Mouse (Mus musculus) stomach, postnatal 0 days (tissue): ENCODE measurements around the gene Dpysl5.

ENCODE experiments used
- CTCF ChIP-seq: IDR thresholded peaks from 2 replicates; pipeline ENCODE4 v1.5.1; 2016; ENCODE audit warnings: antibody characterized with exemption, low read depth, mild to moderate bottlenecking, moderate library complexity
- EP300 ChIP-seq: optimal IDR thresholded peaks from 2 replicates; pipeline ENCODE3; 2016; ENCODE audit warnings: antibody characterized with exemption

DNA sequence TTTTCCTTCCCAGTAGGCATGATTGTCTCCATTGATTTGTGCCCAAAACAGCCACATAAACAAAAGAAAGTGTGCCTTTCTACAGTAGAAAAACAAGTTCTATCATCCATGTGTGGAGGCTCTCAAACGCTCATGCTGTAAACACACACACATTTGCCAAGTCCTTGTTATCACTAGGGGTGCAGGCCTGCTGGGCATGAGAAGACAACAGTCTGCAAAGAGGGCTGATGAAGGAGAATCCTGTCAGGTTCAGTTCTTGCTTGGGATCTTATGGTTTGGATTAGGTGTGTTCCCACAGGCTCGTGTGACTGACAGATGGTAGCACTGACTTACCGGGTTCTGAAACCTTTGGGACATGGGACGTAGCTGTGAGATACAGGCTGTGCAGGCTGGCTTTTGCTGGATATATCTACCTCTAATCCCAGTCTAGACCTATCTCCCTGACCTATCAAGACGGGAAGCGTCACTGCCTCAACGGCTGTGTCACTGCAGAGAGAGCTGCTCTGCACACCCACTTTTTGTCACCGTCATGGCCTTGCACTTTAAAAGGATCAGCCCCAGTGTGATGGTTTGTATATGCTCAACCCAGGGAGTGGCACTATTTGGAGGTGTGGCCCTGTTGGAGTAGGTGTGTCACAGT is 10.9 kb upstream of the Dpysl5 start:
- TF ChIP-seq CTCF (no peak), EP300 (no peak)
